Mouse (Mus musculus): ENCODE results near the gene Lrrc20. TPM values are rescaled to one million over a fixed set of nuclear protein-coding genes. Genes with fewer than 3 reads are reported as not detected.

The Lrrc20 gene
- polyA plus RNA-seq, 1 experiment from 2014 or later = 15.3 TPM

DNA sequence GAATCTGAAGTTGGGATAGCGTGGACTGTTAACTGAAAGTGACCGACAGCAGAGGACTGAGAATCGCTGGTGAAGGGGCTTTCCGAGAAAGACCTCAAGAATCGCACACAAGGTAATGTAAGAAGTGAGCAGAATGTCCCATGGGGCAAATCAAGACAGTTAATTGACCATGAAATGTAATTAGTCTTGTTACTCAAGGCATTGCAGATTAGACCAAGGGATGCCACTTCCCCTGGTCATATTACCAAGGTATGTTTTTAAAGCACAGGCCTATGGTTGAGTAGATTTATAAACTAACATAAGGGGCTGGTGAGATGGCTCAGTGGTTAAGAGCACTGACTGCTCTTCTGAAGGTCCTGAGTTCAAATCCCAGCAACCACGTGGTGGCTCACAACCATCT, 45.1 kb downstream of the Lrrc20 start:
- Histone ChIP-seq H3K9ac (no peak overlapping the region), H3K4me3 (no peak overlapping the region), H3K27ac (no peak overlapping the region), H3K4me1 (replicated peaks) (peaks cover 15% of the 10 kb centered on the region), H3K4me2 (no peak overlapping the region), H3K27me3 (no peaks in the 10 kb centered on the region), H3K9me3 (no peaks in the 10 kb centered on the region), H3K36me3 (no peaks in the 10 kb centered on the region)
- WGBS = 78% methylated on average over 6 of the region's 6 CpGs
- ATAC-seq (ENCODE audit: low FRiP score) = no peak

DNA sequence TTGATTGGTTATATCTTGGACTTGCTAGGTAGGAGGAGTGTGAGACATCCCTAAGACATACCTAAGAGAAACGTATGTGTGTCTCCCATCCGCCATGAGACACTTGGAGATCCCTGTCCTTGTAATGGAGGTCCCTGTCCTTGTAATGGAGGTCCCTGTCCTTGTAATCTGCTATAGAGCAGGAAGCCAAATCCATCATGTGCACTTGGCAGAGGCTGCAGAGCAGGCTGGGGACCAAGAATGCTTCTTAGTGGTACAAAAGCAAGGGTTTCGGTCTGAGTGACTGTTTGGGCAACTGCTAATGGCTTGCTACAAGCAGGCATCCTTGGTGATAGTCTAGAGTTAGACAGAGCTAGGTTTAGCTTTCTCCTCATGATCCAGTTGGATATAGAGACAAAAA, 55.3 kb downstream of the Lrrc20 start:
- no peak overlapping the region for H3K27ac ChIP-seq
- H3K36me3 ChIP-seq = peaks cover 14% of the 10 kb centered on the region
- peaks cover 32% of the 10 kb centered on the region for H3K4me1 ChIP-seq (replicated peaks)
- no peak overlapping the region for H3K9ac ChIP-seq
- no peaks in the 10 kb centered on the region for H3K9me3 ChIP-seq
- WGBS = 96% methylated on average over 3 of the region's 3 CpGs
- H3K4me3 ChIP-seq = no peak overlapping the region
- no peak for ATAC-seq (ENCODE audit: low FRiP score)
- H3K4me2 ChIP-seq = no peak overlapping the region
- H3K27me3 ChIP-seq = no peaks in the 10 kb centered on the region

DNA sequence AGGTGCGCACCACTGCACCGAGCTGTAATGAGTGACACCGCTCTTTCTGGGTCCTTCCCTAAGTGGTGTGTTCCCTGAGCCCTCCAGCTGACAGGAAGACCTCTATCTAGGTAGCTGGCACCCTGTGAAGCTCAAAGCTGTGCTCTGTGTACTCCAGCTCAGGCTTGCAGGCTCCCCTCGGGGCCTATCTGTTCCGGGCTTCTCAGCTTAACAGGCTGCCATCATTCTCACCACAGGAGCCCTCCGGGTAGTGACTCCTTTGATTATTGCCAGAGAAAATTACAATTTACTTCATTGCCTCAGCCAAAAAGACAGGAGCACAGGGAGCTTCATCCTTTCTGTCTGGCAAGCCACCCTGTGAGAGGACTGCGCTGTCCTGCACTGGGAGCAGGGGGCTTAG, 57.7 kb downstream of the Lrrc20 start:
- no peak overlapping the region for H3K4me3 ChIP-seq
- no peaks in the 10 kb centered on the region for H3K27me3 ChIP-seq
- 65% methylated on average over 7 of the region's 7 CpGs for WGBS
- H3K9me3 ChIP-seq = no peaks in the 10 kb centered on the region
- peaks cover 6% of the 10 kb centered on the region; the same call in 1 of the 2 replicates for H3K36me3 ChIP-seq
- H3K27ac ChIP-seq = peak overlapping the region; percentile 87
- H3K4me1 ChIP-seq (replicated peaks) = peaks cover 56% of the 10 kb centered on the region
- H3K4me2 ChIP-seq = no peak overlapping the region
- no peak for ATAC-seq (ENCODE audit: low FRiP score)
- H3K9ac ChIP-seq = peak overlapping the region; percentile 5; the same call in 1 of the 2 replicates

DNA sequence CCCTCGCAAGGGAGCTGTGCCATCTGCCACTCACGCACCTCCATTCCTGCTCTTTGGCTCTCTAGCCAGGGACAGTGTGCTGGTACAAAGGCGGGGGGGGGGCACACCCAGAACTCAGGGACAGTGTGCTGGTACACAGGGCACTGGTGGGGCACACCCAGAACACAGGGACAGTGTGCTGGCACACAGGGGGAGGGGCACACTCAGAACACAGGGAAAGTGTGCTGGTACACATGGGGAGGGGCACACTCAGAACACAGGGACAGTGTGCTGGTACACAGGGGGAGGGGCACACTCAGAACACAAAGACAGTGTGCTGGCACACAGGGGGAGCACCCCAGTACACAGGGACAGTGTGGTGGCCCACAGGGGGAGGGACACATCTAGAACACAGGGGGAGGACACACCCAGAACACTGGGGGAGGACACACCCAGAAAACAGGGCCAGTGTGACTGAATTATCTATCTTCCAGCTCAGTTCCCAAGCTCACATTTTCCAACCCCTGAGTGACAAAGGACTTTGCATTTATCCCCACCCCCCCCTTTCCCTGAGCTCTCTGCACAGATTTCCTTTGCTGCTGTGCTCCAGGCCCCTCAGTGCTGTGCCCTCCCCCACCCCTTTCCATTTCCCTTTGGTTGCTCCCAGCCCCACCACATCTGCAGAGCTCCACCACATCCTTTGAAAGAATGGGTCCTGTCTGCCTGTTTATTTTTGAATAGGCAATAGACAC, 58.9 kb downstream of the Lrrc20 start:
- Histone ChIP-seq H3K27me3 (no peaks in the 10 kb centered on the region), H3K4me1 (replicated peaks) (peaks cover 61% of the 10 kb centered on the region), H3K9me3 (no peaks in the 10 kb centered on the region), H3K36me3 (no peaks in the 10 kb centered on the region), H3K4me2 (no peak overlapping the region), H3K9ac (peak overlapping the region; percentile 35), H3K4me3 (no peak overlapping the region), H3K27ac (peak overlapping the region; percentile 87)
- ATAC-seq (ENCODE audit: low FRiP score) = peak; percentile 61
- WGBS = 32% methylated on average over 3 of the region's 3 CpGs

DNA sequence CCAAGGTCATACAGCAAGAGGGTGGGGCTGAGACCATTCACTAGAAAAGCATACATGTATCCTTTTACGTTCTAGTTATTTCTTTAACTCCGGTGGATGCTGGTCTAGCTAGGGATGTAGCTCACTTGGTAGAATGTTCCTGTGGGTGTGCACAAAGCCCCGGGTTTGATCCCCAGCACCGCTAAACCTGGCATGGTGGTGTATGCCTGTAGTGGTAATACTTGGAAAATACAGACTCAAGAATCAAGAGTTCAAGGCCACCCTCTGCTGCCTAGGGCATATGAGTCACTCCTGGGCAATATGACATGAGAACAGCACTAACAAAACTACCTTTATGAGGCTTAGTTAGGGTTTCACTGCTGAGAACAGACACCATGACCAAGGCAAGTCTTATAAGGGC, 59.8 kb downstream of the Lrrc20 start:
- Histone ChIP-seq H3K9ac (no peak overlapping the region), H3K4me3 (no peak overlapping the region), H3K9me3 (no peaks in the 10 kb centered on the region), H3K36me3 (no peaks in the 10 kb centered on the region), H3K27ac (peak overlapping the region; percentile 87), H3K27me3 (no peaks in the 10 kb centered on the region), H3K4me1 (replicated peaks) (peaks cover 66% of the 10 kb centered on the region), H3K4me2 (no peak overlapping the region)
- ATAC-seq (ENCODE audit: low FRiP score) = no peak
- 76% methylated on average over 4 of the region's 4 CpGs for WGBS

DNA sequence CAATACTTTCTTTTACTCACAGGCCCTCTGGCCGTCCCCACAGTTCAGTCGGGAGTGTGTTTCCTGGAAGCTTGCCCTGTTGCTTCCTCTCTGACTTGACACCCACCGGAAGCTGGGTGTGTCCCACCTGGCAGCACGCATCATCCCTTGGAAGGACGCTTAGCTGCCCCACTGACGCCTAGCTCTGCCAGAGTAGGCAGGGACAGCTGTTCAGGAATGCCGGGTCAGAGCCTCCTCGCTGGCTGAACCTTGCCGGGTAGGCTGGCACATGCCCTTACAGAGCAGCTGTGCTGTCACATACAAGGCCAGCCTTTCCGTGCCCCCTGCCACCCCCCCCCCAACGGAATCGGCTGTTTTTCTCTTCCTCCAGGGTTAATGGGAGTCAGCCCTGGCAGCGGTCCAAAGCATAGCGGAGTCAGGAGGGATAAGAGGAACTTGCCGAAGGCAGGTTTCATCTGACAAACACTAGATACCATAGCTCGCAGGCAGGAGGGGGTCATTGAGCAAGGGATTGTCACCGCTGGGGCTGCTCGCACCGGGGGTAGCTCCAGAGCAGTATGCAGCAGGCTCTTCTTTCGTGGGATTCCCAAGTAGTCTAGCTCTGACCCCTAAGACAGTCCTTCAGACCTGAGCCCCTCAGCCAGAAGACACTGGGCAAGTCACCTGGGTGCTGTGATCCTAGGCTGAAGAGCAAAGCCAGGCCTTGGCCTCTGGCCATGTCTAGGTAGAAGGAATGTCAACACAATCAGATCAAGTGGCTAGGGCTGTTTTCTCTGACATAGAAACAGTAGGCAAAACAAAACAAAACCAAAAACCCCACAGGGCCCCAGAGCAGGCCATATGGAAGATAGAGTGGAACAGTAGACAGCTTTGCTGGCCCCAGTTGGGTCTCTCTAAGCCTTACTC, 60.8 kb downstream of the Lrrc20 start:
- Histone ChIP-seq H3K4me1 (replicated peaks) (peaks cover 66% of the 10 kb centered on the region), H3K4me3 (no peak overlapping the region), H3K27me3 (no peaks in the 10 kb centered on the region), H3K27ac (peak overlapping the region; percentile 87), H3K9ac (peak overlapping the region; percentile 36; the same call in 1 of the 2 replicates), H3K36me3 (no peaks in the 10 kb centered on the region), H3K4me2 (no peak overlapping the region), H3K9me3 (no peaks in the 10 kb centered on the region)
- no peak; the same call in 1 of the 2 replicates for ATAC-seq (ENCODE audit: low FRiP score)
- WGBS = 27% methylated on average over 20 of the region's 20 CpGs

DNA sequence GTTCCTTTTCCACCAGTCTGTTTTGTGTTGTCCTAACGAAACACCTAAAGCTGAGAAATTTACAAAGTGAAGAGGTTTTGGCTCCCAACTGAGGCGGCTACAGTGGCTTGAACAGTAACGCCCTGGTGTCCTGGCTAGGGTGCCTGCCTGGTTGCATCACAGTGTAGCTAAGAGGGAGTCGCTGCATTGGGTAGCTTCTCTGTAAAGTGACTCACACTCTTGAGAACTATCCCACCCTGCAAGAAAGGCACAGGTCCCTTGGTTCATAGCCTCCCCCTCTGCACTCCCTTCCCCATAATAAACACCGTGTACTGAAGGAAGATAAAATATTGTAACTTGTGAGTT, 61.4 kb downstream of the Lrrc20 start:
- Histone ChIP-seq H3K4me1 (replicated peaks) (peaks cover 66% of the 10 kb centered on the region), H3K27ac (no peak overlapping the region), H3K4me3 (no peak overlapping the region), H3K9ac (no peak overlapping the region), H3K36me3 (no peaks in the 10 kb centered on the region), H3K4me2 (no peak overlapping the region), H3K9me3 (no peaks in the 10 kb centered on the region), H3K27me3 (no peaks in the 10 kb centered on the region)
- 87% methylated on average over 5 of the region's 5 CpGs for WGBS
- no peak for ATAC-seq (ENCODE audit: low FRiP score)

DNA sequence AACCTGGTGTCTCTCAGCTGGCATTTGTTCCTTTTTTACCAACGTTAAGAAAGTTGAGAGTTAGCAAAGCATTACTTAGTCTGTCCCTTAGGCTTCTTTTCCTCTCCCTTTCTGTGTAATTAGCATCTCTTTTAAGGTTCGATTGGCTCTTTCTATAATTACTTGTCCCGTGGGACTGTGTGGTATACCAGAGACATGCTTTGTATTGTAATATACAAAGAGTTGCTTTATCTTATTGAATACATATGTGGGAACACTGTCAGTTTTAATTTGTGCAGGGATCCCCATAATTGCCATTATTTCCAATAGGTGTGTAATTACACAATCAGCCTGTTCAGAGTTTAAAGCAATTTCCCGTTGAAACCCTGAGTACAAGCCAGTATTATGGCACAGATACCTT, 62.8 kb downstream of the Lrrc20 start:
- no peak for ATAC-seq (ENCODE audit: low FRiP score)
- H3K4me3 ChIP-seq = no peak overlapping the region
- 28% methylated on average over 4 of the region's 4 CpGs for WGBS
- H3K9me3 ChIP-seq = no peaks in the 10 kb centered on the region
- H3K9ac ChIP-seq = no peak overlapping the region
- no peaks in the 10 kb centered on the region for H3K36me3 ChIP-seq
- H3K27me3 ChIP-seq = no peaks in the 10 kb centered on the region
- H3K27ac ChIP-seq = no peak overlapping the region
- H3K4me1 ChIP-seq (replicated peaks) = peaks cover 63% of the 10 kb centered on the region
- no peak overlapping the region for H3K4me2 ChIP-seq

DNA sequence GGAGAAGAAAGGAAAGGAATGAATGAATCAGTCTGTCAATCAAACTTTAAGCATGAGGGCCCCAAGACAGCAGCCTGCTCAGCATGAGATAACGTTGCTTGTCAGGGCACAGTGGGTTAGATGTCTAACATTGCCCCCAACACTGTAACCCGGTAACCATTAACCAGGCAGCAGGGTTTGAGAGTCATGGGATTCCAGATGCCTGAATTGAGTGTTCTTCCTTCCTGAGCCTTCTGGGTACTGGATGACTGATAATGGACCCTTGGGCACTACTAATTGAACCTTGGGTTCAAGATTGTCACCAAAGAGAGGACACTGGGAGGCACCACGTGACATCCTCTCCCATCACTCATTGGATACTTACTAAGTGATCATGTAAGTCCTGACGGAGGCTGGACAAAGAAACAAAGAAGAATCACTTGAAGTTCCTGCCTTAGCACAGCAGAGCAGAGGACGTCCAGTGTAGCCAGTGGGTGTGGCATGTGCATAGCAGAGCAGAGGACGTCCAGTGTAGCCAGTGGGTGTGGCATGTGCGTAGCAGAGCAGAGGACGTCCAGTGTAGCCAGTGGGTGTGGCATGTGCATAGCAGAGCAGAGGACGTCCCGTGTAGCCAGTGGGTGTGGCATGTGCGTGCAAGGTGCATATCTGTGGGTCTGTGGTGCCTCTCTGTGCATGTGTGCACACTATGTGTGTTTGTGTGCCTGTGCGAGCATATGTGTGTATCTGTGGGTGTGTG, 68.7 kb downstream of the Lrrc20 start:
- Histone ChIP-seq H3K4me3 (no peak overlapping the region), H3K36me3 (no peaks in the 10 kb centered on the region), H3K27me3 (no peaks in the 10 kb centered on the region), H3K4me2 (no peak overlapping the region), H3K27ac (no peak overlapping the region), H3K4me1 (replicated peaks) (peaks cover 22% of the 10 kb centered on the region), H3K9ac (no peak overlapping the region), H3K9me3 (no peaks in the 10 kb centered on the region)
- 51% methylated on average over 12 of the region's 12 CpGs for WGBS
- ATAC-seq (ENCODE audit: low FRiP score) = peak; percentile 34; the same call in 1 of the 2 replicates

DNA sequence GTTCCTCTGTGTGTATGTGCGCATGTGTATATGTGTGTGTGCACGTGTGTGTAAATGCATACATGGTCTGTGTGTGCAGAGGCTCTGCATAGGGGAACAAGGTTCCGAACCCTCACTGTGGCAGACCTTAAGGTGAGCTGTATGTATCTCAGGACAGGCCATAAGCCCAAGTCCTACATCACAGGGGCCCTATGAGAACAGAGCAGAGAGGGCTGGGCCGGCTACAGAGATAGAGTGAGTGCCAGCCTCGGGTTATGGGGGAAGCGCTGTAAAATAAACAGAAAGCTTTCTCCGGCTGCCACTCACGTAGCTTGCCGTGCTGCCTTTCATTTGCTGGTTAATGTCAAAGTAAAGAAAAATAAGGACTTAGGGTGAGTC, 69.3 kb downstream of the Lrrc20 start:
- Histone ChIP-seq H3K27ac (no peak overlapping the region), H3K9ac (no peak overlapping the region), H3K27me3 (no peaks in the 10 kb centered on the region), H3K9me3 (no peaks in the 10 kb centered on the region), H3K36me3 (no peaks in the 10 kb centered on the region), H3K4me2 (no peak overlapping the region), H3K4me3 (no peak overlapping the region), H3K4me1 (replicated peaks) (peaks cover 24% of the 10 kb centered on the region)
- no peak for ATAC-seq (ENCODE audit: low FRiP score)
- 86% methylated on average over 9 of the region's 9 CpGs for WGBS

DNA sequence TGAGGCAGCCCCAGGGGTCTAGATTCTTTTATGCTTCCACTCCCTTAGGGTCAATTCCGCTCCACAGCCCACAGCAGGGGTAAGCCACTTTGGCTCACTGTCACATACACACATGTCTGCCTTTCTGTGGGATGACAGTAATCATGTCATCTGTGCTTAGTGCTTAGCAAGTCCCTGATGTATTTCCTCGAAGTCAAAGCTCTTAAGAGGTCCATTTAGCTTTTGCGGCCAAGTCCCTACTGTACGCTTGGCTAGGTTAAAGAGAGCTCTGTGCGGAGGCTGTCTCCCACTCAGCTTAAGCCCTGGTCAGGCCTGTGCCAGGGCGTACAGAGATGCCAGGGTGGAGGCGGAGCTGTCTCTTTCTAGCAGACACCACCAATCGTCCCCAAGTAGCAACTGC, 74.5 kb downstream of the Lrrc20 start:
- H3K27me3 ChIP-seq = no peaks in the 10 kb centered on the region
- no peaks in the 10 kb centered on the region for H3K36me3 ChIP-seq
- H3K27ac ChIP-seq = no peak overlapping the region; the same call in 1 of the 2 replicates
- peaks cover 11% of the 10 kb centered on the region for H3K4me1 ChIP-seq (replicated peaks)
- WGBS = 68% methylated on average over 8 of the region's 8 CpGs
- peak; percentile 68 for ATAC-seq (ENCODE audit: low FRiP score)
- no peak overlapping the region for H3K4me2 ChIP-seq
- no peaks in the 10 kb centered on the region for H3K9me3 ChIP-seq
- H3K9ac ChIP-seq = no peak overlapping the region
- H3K4me3 ChIP-seq = no peak overlapping the region

DNA sequence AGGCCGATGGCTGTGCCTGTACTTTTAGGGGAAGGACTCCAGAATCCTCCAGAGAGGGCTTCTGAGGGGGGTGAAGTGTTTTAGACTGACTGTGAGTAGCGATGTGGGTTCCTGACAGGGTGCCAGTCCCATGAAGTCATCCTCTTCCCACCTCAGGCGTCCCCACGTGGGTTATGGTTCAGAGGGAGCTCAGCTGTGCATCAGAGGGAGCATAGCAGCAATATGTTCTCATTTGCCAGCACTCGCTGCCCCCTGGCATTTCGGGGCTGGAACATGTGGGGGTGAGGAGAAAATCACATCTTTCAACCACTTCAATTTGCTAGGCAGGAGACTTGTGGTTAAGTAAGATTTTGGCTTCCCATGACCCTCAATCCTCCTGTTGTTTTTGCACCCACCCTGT, 79.6 kb downstream of the Lrrc20 start:
- H3K4me2 ChIP-seq = no peak overlapping the region
- H3K4me1 ChIP-seq (replicated peaks) = peaks cover 5% of the 10 kb centered on the region
- ATAC-seq (ENCODE audit: low FRiP score) = no peak
- peaks cover under 1% of the 10 kb centered on the region; the same call in 1 of the 2 replicates for H3K36me3 ChIP-seq
- H3K4me3 ChIP-seq = no peak overlapping the region
- WGBS = 84% methylated on average over 6 of the region's 6 CpGs
- H3K9ac ChIP-seq = no peak overlapping the region
- no peak overlapping the region for H3K27ac ChIP-seq
- H3K9me3 ChIP-seq = no peaks in the 10 kb centered on the region
- no peaks in the 10 kb centered on the region for H3K27me3 ChIP-seq

Measured in hindbrain, embryonic 13.5 days (tissue).